Mouse (Mus musculus): ENCODE measurements at regions not wholly inside any gene's neighbourhood (a gene's known extent, or its start where the extent isn't known, plus 50 kb on each side); places are given as distances from the start of the nearest gene placed in this dataset.

DNA sequence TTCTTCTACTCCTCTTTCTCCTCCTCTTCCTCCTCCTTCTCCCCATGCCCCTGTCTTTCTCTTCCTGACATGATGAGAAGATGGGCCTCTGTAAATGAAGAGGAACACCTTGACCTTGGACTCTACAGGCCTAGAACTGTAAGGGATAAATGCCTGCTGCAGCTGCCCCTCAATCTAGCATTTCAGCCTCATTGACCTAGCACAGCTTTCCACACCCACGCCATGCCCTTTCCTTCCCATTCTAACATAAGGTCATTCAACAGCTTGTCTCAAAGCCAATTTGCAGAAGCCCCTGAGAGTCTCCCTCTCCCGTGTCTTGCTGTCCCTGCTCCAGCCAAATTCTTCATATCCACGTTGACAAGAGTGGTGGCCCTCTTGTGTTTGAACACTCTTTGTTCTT, 63.8 kb upstream of the Dscam start:
- H3K27me3 ChIP-seq (replicated peaks): no peaks in the 10 kb centered on the region
- 60% methylated on average over 3 of the region's 3 CpGs for WGBS
- no peaks in the 10 kb centered on the region for H3K9me3 ChIP-seq
- H3K4me2 ChIP-seq (replicated peaks): no peak overlapping the region
- H3K4me1 ChIP-seq: no peaks in the 10 kb centered on the region
- H3K9ac ChIP-seq: no peak overlapping the region
- no peak overlapping the region for H3K4me3 ChIP-seq
- no peak for ATAC-seq (ENCODE audit: low FRiP score, low read depth)
- no peaks in the 10 kb centered on the region for H3K36me3 ChIP-seq
- H3K27ac ChIP-seq: no peak overlapping the region

DNA sequence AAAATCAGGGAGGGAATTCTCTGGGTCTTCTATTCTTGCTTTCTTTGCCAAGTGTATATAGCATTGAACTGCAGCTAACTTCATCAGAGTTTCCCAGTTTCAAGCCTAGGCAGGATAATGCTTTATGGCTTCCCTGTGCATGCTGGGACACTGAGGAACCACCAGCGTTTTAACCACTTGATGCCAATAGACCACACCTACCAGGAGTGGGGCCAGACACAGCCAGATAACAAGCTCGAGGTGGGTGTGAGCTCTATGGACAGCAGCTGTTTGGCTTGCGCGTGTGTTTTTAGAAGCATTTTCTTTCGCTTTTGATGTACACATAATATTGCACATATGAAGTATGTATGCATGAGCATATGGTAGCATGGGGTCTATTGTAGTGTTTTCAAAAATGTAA, 69.1 kb upstream of the Dscam start:
- Histone ChIP-seq H3K4me2 (replicated peaks) (no peak overlapping the region), H3K27ac (no peak overlapping the region), H3K36me3 (no peaks in the 10 kb centered on the region), H3K4me3 (no peak overlapping the region), H3K9me3 (no peaks in the 10 kb centered on the region), H3K27me3 (replicated peaks) (no peaks in the 10 kb centered on the region), H3K4me1 (no peaks in the 10 kb centered on the region), H3K9ac (no peak overlapping the region)
- no peak for ATAC-seq (ENCODE audit: low FRiP score, low read depth)
- WGBS: 80% methylated on average over 5 of the region's 5 CpGs

DNA sequence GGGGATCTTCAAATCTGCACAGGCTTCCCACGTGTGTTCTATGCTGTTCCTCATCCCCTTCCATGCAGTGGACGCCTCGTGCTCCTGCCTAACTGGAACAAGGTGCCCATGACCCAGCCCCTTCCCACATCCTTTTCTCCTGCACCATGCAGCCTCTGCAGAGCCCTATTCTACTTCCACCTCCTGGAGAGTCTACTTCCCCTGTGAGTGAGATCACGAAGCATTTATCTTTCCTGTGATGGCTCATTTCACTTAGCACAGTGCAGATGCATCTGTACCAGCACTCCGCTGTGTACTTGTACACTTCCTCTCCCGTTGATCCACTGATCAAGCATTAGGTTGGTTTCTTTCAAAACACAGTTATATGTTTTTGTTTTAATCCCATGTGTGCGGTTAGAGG, 69.5 kb upstream of the Dscam start:
- Histone ChIP-seq H3K9ac (no peak overlapping the region), H3K4me3 (no peak overlapping the region), H3K36me3 (no peaks in the 10 kb centered on the region), H3K4me1 (no peaks in the 10 kb centered on the region), H3K9me3 (no peaks in the 10 kb centered on the region), H3K4me2 (replicated peaks) (no peak overlapping the region), H3K27me3 (replicated peaks) (no peaks in the 10 kb centered on the region), H3K27ac (no peak overlapping the region)
- 79% methylated on average over 7 of the region's 7 CpGs for WGBS
- ATAC-seq (ENCODE audit: low FRiP score, low read depth): no peak

DNA sequence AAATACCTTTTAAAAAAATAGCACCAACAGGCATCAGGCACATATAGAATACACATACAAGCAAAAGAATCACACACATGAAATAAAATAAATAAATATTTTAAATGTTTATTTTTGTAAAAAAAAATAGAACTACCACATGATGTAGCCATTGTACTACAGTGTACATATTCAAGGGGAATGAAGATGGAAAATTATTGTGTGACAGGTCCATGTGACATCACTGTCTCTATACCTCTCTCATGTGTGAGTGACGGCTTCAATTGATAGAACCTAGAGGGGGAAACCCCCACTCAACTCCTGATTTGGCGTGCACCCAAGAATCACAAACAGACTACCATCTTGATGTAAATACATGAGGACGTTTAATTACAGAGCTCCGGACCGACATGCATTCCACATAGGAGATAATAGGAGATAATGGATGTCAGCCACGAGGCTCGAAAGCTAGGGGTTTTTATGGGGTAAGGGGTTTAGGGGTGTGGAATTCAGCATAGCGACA, 70.4 kb upstream of the Dscam start:
- no peaks in the 10 kb centered on the region for H3K9me3 ChIP-seq
- no peak overlapping the region for H3K4me3 ChIP-seq
- no peak overlapping the region for H3K27ac ChIP-seq
- H3K36me3 ChIP-seq: no peaks in the 10 kb centered on the region
- ATAC-seq (ENCODE audit: low FRiP score, low read depth): no peak
- no peak overlapping the region for H3K4me2 ChIP-seq (replicated peaks)
- no peaks in the 10 kb centered on the region for H3K4me1 ChIP-seq
- WGBS: 77% methylated on average over 8 of the region's 8 CpGs
- H3K27me3 ChIP-seq (replicated peaks): no peaks in the 10 kb centered on the region
- no peak overlapping the region for H3K9ac ChIP-seq

DNA sequence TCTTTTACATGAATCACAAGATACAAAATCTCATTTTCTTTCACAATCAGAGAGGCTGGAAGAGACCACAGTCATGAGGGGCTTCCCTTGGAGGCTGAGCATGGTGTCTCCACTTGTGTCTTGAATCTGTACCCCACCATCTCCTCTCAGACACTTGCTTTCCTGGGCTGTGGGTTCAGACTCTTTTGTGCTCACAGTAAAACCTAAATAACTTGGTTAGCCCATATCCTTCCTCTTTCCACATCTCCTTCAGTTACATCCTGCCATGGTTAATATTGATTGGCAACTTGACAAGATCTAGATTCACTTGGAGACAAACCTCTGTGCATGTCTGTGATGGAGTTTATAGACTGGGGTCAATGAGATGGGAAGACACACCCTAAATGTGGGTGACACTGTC, 71.1 kb upstream of the Dscam start:
- Histone ChIP-seq H3K27ac (no peak overlapping the region), H3K27me3 (replicated peaks) (no peaks in the 10 kb centered on the region), H3K9me3 (no peaks in the 10 kb centered on the region), H3K4me2 (replicated peaks) (no peak overlapping the region), H3K4me3 (no peak overlapping the region), H3K36me3 (no peaks in the 10 kb centered on the region), H3K9ac (no peak overlapping the region), H3K4me1 (no peaks in the 10 kb centered on the region)
- no peak for ATAC-seq (ENCODE audit: low FRiP score, low read depth)

DNA sequence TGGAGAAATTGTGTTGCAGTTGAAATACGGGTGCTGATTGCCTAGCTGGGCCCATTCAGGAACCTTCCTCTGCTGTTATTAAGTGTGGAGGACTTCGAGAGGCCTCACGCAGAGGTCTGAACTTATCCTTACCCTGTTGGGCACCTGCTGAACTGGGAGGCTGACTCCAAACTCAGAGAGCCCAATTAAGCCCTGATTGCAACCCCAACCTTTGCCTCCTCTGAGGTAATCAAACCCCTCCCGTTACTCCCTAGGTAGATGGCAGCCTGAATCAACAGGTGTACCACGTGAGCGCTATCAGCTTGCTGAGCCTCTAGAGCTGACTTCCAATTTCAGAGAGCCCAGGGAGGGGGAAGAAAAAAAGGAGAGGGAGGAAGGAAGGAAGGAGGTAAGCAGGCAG, 79.9 kb upstream of the Dscam start:
- Histone ChIP-seq H3K4me1 (no peaks in the 10 kb centered on the region), H3K4me2 (replicated peaks) (no peak overlapping the region), H3K36me3 (no peaks in the 10 kb centered on the region), H3K9ac (no peak overlapping the region), H3K27ac (no peak overlapping the region), H3K27me3 (replicated peaks) (no peaks in the 10 kb centered on the region), H3K9me3 (no peaks in the 10 kb centered on the region), H3K4me3 (no peak overlapping the region)
- 73% methylated on average over 6 of the region's 6 CpGs for WGBS
- no peak for ATAC-seq (ENCODE audit: low FRiP score, low read depth)

DNA sequence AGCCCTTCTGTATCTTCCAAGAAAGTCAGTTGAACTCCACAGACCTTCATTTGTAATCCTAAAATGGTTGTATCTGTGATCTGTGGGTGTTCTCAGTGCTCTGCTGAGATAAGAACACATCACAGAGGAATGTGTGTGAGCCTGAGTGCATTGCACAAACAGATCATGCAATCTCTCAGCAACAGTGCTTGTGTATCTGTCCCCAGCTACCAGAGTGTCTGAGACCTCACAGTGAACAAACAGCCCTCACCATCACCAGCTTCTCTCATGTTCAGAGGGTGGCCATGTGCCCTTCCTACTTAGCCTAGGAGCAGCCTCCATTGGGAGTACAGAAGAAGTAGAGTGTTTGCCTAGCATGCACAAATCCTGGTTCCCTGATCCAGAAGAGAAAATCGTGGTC, 82.0 kb upstream of the Dscam start:
- 84% methylated on average over 1 of the region's 1 CpGs for WGBS
- no peak for ATAC-seq (ENCODE audit: low FRiP score, low read depth)
- Histone ChIP-seq H3K4me3 (no peak overlapping the region), H3K9me3 (no peaks in the 10 kb centered on the region), H3K4me2 (replicated peaks) (no peak overlapping the region), H3K36me3 (no peaks in the 10 kb centered on the region), H3K27ac (no peak overlapping the region), H3K4me1 (no peaks in the 10 kb centered on the region), H3K27me3 (replicated peaks) (no peaks in the 10 kb centered on the region), H3K9ac (no peak overlapping the region)

DNA sequence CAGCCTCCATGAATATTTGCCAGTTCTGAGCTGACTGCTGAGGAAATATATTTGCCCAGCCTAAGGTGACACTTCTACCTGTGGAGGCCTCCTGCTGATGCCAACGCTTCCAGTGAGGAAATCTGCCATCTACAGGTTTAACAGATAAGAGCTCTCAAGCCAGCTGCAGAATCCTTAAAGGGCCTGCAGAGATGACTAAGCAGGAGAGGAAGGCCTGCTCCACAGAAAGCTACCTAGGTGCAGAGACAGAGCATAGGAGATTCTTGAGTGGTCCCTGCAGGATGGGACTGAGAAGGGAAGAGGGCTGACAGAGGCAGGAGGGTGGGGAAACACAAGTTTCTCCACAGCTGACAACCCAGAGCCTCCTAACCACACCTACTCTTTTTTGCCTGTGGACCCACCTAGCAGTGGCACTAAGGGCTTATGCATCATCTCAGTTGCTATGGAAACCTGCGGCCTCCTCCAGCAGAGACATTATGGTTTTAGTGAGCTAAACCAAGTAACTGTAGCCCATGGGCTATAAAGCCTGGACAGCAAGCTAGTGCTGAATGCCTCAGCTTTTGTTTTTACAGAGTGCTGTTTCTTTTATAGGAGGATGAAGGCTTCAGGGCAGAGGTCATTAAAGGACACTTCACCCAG, 82.6 kb upstream of the Dscam start:
- ATAC-seq (ENCODE audit: low FRiP score, low read depth): no peak
- H3K4me3 ChIP-seq: no peak overlapping the region
- no peaks in the 10 kb centered on the region for H3K4me1 ChIP-seq
- H3K36me3 ChIP-seq: no peaks in the 10 kb centered on the region
- no peak overlapping the region for H3K4me2 ChIP-seq (replicated peaks)
- no peak overlapping the region for H3K27ac ChIP-seq
- H3K9ac ChIP-seq: no peak overlapping the region
- 30% methylated on average over 2 of the region's 2 CpGs for WGBS
- H3K27me3 ChIP-seq (replicated peaks): no peaks in the 10 kb centered on the region
- no peaks in the 10 kb centered on the region for H3K9me3 ChIP-seq

DNA sequence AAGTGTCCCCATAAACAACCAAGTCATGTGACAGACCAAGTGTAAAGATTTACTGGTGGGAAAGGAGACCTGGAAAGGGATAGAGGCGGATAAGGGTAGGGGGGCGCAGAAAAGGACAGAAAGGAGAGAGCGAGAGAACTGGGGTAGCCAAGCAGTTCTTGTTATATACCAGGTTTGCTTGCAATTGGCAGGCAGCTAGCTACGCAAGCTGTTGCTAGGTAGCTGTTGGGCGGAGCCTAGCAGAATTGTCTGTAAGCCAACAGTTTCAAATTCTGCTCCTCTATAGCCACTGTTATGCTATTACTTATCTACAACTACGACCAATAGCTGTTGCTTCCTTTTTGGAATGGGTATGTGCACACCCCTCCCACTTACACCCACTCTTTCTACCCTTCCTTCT, 88.3 kb upstream of the Dscam start:
- no peak for ATAC-seq (ENCODE audit: low FRiP score, low read depth)
- Histone ChIP-seq H3K9ac (no peak overlapping the region), H3K4me1 (no peaks in the 10 kb centered on the region), H3K27me3 (replicated peaks) (no peaks in the 10 kb centered on the region), H3K4me3 (no peak overlapping the region), H3K36me3 (no peaks in the 10 kb centered on the region), H3K9me3 (no peaks in the 10 kb centered on the region), H3K27ac (no peak overlapping the region), H3K4me2 (replicated peaks) (no peak overlapping the region)
- 87% methylated on average over 6 of the region's 6 CpGs for WGBS

DNA sequence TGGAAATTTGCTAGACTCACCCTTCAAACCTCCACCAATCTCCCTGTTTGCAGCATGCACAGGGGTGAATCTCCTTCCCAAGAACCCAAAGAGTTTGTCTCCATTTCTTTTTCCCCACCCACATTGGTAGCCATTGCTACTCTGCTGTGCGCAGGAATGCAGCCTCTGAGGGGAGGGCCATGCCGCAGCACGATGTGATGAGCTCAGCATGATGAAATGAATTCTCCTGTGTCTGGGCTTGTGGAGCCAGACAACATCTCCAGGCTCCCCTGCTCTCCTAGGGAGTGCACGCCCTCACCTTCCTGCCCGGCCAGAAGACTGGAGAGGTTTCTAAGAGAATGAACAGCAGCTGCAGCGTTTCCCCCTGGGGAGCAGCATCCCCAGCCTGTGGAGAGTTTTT, 92.9 kb upstream of the Dscam start:
- Histone ChIP-seq H3K4me3 (no peak overlapping the region), H3K36me3 (no peaks in the 10 kb centered on the region), H3K4me1 (no peaks in the 10 kb centered on the region), H3K4me2 (replicated peaks) (no peak overlapping the region), H3K9me3 (no peaks in the 10 kb centered on the region), H3K9ac (no peak overlapping the region), H3K27ac (no peak overlapping the region), H3K27me3 (replicated peaks) (no peaks in the 10 kb centered on the region)
- 27% methylated on average over 6 of the region's 6 CpGs for WGBS
- ATAC-seq (ENCODE audit: low FRiP score, low read depth): no peak

DNA sequence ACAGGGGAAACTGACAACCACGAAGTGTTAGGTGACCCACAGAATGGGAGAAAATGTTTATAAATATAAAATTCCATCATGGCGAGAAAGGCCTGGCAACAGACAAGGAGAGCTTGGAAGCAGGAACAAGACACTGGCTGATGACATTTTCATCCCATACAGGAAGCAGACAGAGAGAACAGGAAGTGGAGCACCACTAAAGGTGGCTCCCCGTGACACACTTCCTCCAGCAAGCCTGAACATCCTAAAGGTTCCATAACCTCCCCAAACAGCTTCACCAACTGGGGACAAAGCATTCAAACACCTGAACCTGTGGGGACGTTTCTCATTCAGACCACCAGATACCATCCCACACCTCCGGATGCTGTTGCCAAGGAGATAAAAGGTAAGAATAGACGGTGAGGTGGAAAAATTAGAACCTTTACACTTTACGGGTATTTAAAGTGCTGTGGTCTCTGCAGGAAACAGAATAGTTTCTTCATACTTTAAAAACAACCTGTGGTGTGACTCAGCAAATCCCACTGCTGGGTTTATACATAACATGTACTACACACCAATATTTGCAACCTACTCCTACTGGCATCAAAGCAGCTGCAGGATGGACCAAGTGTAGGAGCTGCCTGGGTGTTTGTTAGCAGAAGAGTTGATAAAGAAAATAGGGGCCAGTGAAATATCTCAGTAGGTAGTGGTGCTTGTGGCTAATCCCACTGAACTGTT, 86.0 kb upstream of the Bace2 start:
- Histone ChIP-seq H3K9ac (no peak overlapping the region), H3K9me3 (no peaks in the 10 kb centered on the region), H3K27ac (no peak overlapping the region), H3K27me3 (replicated peaks) (no peaks in the 10 kb centered on the region), H3K4me2 (replicated peaks) (no peak overlapping the region), H3K4me3 (no peak overlapping the region), H3K36me3 (no peaks in the 10 kb centered on the region), H3K4me1 (no peaks in the 10 kb centered on the region)
- no peak for ATAC-seq (ENCODE audit: low FRiP score, low read depth)
- WGBS: 92% methylated on average over 7 of the region's 7 CpGs

DNA sequence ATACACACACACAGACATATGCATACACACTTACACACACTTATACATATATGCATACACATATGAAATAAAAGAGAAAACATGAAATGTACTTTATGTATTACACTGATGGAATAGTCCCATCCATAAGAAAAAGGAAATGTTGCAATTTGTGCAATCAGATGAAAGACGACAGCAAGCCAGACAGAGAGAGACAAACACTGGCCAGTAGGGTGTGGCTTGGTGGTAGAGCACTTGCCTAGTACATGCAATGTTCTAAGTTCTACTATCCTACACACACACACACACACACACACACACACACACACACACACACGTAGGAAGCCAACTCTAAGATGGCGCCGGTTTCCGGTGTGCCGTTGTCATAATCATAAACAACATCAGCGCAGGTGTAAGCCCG, 85.3 kb upstream of the Bace2 start:
- WGBS: 88% methylated on average over 8 of the region's 8 CpGs
- no peak overlapping the region for H3K4me3 ChIP-seq
- no peak overlapping the region for H3K27ac ChIP-seq
- no peaks in the 10 kb centered on the region for H3K36me3 ChIP-seq
- no peaks in the 10 kb centered on the region for H3K9me3 ChIP-seq
- H3K9ac ChIP-seq: no peak overlapping the region
- H3K4me2 ChIP-seq (replicated peaks): no peak overlapping the region
- no peak for ATAC-seq (ENCODE audit: low FRiP score, low read depth)
- H3K27me3 ChIP-seq (replicated peaks): no peaks in the 10 kb centered on the region
- no peaks in the 10 kb centered on the region for H3K4me1 ChIP-seq

DNA sequence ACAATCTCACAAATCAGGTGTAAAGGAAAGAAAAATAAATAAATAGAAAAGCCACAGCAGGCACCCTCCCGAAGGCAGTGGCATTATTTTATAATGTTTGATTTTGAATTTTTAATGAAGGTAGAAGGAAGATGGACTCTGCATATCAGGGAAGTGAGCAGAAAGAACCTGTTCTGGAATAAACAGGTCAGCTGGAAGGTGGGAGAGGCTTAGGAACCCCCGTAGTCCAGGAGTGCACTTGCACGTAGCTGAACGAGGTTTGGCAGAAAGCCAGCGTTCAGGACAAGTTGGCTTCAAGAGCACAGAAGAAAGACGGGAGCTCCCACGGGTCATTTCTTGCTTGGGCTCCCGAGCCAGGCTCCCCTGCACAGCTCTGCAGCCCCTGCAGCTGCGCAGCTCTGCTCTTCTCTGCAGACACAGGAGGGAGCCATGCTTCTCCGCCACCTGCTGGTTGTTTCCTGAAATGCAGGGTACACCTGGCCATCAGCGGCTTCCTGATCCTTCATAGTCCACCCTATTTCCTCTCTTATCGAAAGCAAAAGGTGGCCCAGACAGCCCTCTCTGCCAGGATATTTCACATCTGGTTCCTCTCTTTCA, 84.4 kb upstream of the Bace2 start:
- Histone ChIP-seq H3K27ac (no peak overlapping the region), H3K36me3 (no peaks in the 10 kb centered on the region), H3K4me3 (no peak overlapping the region), H3K27me3 (replicated peaks) (no peaks in the 10 kb centered on the region), H3K9me3 (no peaks in the 10 kb centered on the region), H3K9ac (no peak overlapping the region), H3K4me1 (no peaks in the 10 kb centered on the region), H3K4me2 (replicated peaks) (peak overlapping the region; percentile 44)
- peak; percentile 92 for ATAC-seq (ENCODE audit: low FRiP score, low read depth)
- 13% methylated on average over 12 of the region's 12 CpGs for WGBS

Measured in neural tube, embryonic 12.5 days (tissue).